Mouse (Mus musculus) heart, embryonic 14.5 days (tissue): ENCODE data around the gene Ergic1. TPM values are rescaled to one million over a fixed set of nuclear protein-coding genes. Genes with fewer than 3 reads are reported as not detected.

Experiments used
- ATAC-seq: fragments of 200-750 bp; cut with Nextera tagmentation; 2 replicates; pipeline ENCODE4 v1.8.0; 2017; ENCODE audit warnings: low read depth, moderate TSS enrichment; ENCODE audit not compliant: insufficient number of reproducible peaks, insufficient read depth, low FRiP score
- H3K27ac ChIP-seq, 2 experiments: fragments of 200-500 bp in 1 of 2; fragments of 300-500 bp in 1 of 2; sonication (generic) in 1 of 2; replicated peaks in 1 of 2; 2 replicates each; pipeline ENCODE4 v1.5.1; 2012 to 2014; ENCODE audit warnings: low read depth in 2 of 2, low read length in 2 of 2, control low read depth in 1 of 2, mild to moderate bottlenecking in 1 of 2, mixed read lengths in 1 of 2; ENCODE audit not compliant: control insufficient read depth in 1 of 2, insufficient read depth in 1 of 2
- H3K27me3 ChIP-seq: fragments of 300-500 bp; sonication (generic); 2 replicates; pipeline ENCODE4 v1.6.1; 2014; ENCODE audit warnings: mild to moderate bottlenecking, low read length, control low read depth; ENCODE audit not compliant: control insufficient read depth, insufficient read depth
- H3K36me3 ChIP-seq: fragments of 300-500 bp; sonication (generic); 2 replicates; pipeline ENCODE4 v1.6.1; 2014; ENCODE audit warnings: mild to moderate bottlenecking, control low read depth, low read length, mixed read lengths; ENCODE audit not compliant: control insufficient read depth, insufficient read depth
- H3K4me1 ChIP-seq, 2 experiments: fragments of 200-500 bp in 1 of 2; fragments of 300-500 bp in 1 of 2; sonication (generic) in 1 of 2; 2 replicates each; pipeline ENCODE4 v1.6.1; 2012 to 2014; ENCODE audit warnings: low read length in 2 of 2, control low read depth in 1 of 2, mixed read lengths in 1 of 2; ENCODE audit not compliant: control insufficient read depth in 2 of 2, insufficient read depth in 2 of 2
- H3K4me2 ChIP-seq: fragments of 300-500 bp; sonication (generic); 2 replicates; pipeline ENCODE4 v1.6.1; 2014; ENCODE audit warnings: mild to moderate bottlenecking, low read length
- H3K4me3 ChIP-seq, 2 experiments: fragments of 200-500 bp in 1 of 2; fragments of 300-500 bp in 1 of 2; sonication (generic) in 1 of 2; 2 replicates each; pipeline ENCODE4 v1.5.1; 2012 to 2014; ENCODE audit warnings: low read length in 2 of 2, mild to moderate bottlenecking in 2 of 2, control low read depth in 1 of 2, low read depth in 1 of 2, moderate library complexity in 1 of 2; ENCODE audit not compliant: control insufficient read depth in 1 of 2, insufficient read depth in 1 of 2
- H3K9ac ChIP-seq: fragments of 300-500 bp; sonication (generic); 2 replicates; pipeline ENCODE4 v1.6.1; 2014; ENCODE audit warnings: mild to moderate bottlenecking, low read length
- H3K9me3 ChIP-seq: fragments of 300-500 bp; sonication (generic); 2 replicates; pipeline ENCODE4 v1.6.1; 2016; ENCODE audit warnings: low read length, control low read depth; ENCODE audit not compliant: control insufficient read depth
- WGBS: fragments of 180-500 bp; shearing (Covaris S2); extraction: QIAGEN DNeasy Blood & Tissue Kit; methylation state at CpG from one replicate; pipeline ENCODE4 v1.1.7; 2014; 5-methylcytosine and 5-hydroxymethylcytosine counted together
- polyA plus RNA-seq: library from polyadenylated mRNA; unstranded; fragments of >200 nt; fragmentation: Nextera tagmentation; extraction: Ambion mirVana; gene quantifications from 2 replicates; pipeline ENCODE4 v1.2.1, GENCODE M21; 2014

Gene Ergic1
- polyA plus RNA-seq, 1 experiment from 2014 or later = 121 TPM

DNA sequence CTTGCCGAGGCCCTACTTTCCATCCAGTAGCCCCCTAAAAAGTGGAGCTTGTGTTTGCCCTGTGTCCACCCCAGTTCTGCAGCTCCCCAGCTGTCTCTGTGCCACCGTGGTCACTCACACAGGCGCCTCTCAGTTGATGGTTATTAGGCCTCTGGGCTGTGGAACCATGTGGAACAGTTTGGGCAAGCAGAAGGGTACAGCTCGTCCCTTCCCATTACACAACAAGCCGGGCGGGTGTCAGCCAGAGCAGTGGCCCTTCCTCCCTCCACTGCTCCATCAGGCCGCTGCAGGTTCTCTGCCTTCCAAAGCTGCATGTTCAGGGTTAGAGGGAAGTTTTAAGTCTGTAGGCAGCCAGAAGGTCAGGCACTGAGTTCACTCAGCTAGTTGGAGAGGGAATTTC is 129.8 kb downstream of the Ergic1 start:
- ATAC-seq = no peak
- Histone ChIP-seq H3K9ac (no peak overlapping the region), H3K4me2 (no peak overlapping the region), H3K9me3 (no peaks in the 10 kb centered on the region), H3K27ac (no peak overlapping the region), H3K4me3 (no peak overlapping the region), H3K27me3 (no peaks in the 10 kb centered on the region), H3K36me3 (peaks cover 11% of the 10 kb centered on the region), H3K4me1 (peaks cover 12 to 29% of the 10 kb centered on the region in 2 experiments)
- WGBS = 83% methylated on average over 7 of the region's 7 CpGs

DNA sequence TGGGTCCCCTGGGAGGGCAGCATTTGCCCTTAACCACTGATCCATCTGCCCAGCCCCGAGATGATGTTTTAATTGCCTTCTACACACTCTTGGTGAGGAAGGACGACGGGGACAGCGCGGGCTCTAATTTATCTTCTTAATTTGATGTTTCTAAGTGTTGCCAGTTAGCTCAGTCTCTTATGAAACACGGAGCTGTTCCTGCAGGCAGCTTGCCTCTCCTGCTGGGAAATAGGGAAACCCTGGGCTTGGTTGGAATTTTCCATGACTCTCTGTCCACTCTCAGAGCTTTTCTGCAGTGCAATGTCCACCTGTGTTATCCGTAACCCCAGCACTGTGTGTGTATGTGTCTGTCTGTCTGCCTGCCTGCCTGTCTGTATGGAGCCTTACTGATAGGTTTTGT is 132.1 kb downstream of the Ergic1 start:
- Histone ChIP-seq H3K9me3 (no peaks in the 10 kb centered on the region), H3K4me1 (peaks cover 12 to 29% of the 10 kb centered on the region in 2 experiments), H3K27ac (0 out of 4 replicates have a peak overlapping the region, but pooled peaks of 1 of the 2 experiments have one; percentile 14), H3K4me2 (no peak overlapping the region), H3K36me3 (peaks cover 33% of the 10 kb centered on the region), H3K27me3 (no peaks in the 10 kb centered on the region), H3K9ac (no peak overlapping the region), H3K4me3 (no peak overlapping the region)
- no peak for ATAC-seq
- 78% methylated on average over 7 of the region's 7 CpGs for WGBS

DNA sequence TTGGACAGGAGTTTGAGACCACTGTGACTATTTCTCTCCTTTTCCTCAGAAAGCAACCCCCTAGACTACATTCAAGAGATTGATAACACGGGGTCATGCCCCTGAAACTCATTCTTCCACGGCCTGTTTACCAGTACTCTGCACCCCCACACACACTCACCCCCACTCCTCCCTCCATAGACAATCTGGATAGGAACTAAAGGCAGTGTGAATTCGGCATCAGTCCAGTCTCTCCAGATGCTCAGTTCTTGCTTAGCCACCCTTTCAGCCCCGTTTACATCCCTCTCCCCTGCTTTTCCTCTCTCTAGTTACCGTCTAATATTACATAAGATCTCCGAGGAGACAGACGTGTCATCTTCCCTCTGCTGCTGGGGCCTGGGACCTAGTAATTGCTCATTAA is 132.9 kb downstream of the Ergic1 start:
- no peaks in the 10 kb centered on the region for H3K9me3 ChIP-seq
- no peak overlapping the region for H3K4me3 ChIP-seq
- no peak for ATAC-seq
- no peak overlapping the region for H3K9ac ChIP-seq
- no peak overlapping the region for H3K4me2 ChIP-seq
- peaks cover 15 to 24% of the 10 kb centered on the region in 2 experiments for H3K4me1 ChIP-seq
- 77% methylated on average over 7 of the region's 7 CpGs for WGBS
- H3K27me3 ChIP-seq = no peaks in the 10 kb centered on the region
- H3K36me3 ChIP-seq = peaks cover 39% of the 10 kb centered on the region
- no peak overlapping the region for H3K27ac ChIP-seq

DNA sequence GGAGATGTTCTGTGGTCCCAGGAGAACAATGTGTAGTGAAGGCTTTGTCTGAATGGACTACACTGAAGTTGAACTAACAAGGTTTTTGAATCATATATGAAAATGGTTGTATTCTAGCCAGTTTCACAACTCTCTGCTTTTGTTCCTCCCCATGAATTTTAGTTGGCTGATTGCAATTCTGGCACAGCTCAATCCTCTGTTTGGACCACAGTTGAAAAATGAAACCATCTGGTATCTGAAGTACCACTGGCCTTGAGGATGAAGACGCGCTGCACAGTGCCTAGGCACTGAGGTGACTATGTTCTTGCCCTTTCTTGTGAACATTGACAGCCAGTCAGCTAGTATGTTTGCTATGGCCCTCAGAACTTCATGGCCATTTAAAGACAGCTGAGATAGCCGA is 133.9 kb downstream of the Ergic1 start:
- Histone ChIP-seq H3K4me3 (no peak overlapping the region), H3K27ac (no peak overlapping the region), H3K9ac (no peak overlapping the region), H3K4me1 (peaks cover 13 to 25% of the 10 kb centered on the region in 2 experiments), H3K9me3 (no peaks in the 10 kb centered on the region), H3K36me3 (peaks cover 48% of the 10 kb centered on the region), H3K27me3 (no peaks in the 10 kb centered on the region), H3K4me2 (no peak overlapping the region)
- no peak for ATAC-seq
- WGBS = 93% methylated on average over 3 of the region's 3 CpGs

DNA sequence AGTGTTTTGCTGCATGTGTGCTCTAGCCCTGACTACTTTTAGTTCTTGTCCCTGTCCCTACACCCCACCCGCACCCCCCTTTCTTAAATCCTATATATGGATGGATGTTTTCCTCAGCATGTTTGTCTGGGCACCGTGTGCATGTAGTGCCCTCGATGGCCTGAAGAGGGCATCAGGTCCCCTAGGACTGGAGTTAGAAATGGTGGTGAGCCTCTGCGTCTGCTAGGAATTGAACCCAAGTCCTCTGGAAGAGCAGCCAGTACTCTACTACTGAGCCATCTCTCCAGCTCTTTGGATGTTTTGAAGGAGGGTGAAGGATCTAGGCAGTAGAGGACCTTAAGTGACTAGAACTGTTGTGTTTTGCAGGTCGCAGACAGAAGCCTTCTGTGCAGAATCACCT is 137.6 kb downstream of the Ergic1 start:
- 89% methylated on average over 5 of the region's 5 CpGs for WGBS
- H3K4me1 ChIP-seq = peaks cover 27 to 43% of the 10 kb centered on the region in 2 experiments
- H3K27ac ChIP-seq = peak overlapping the region; percentile 49 to 71; a peak in 2 of 4 replicates

DNA sequence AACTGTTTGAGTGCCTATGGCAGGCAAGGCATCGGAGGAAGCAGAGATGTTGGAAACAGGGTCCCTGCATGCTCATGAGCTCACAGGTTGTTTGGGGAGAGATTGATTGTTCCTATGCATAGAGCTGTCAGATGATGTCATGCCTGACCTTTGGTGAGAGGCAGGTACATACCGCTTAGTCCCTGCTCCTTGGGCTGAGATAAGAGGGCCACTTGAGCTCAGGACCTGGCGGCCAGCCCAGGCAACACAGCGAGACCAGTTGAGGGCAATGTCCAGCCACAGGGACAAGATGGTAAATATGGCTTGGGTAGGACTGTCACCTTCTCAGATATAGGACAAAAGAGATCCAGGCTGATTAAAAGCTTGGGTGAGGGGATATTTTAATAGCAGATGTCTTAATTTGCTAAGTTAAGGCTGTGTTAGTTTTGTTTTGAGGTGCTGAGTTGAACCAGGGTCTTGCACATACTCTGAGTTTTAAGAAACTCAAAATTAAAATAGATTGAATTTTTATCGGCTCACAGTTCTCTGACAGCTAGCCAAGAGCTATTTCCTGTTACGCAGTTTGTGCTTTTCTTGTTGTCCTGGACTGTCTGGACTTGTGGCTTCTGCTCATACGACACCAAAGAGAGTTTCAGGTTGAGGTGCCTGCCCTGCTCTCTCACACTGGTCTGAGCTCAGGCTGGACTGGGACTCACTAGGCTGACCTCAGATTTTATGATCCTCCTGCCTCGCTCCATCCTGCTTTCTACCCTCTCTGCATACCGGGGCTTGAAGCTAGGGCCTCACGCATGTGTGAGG is 138.7 kb downstream of the Ergic1 start:
- 0 out of 2 replicates have a peak, but pooled peaks have one; percentile 51 for ATAC-seq
- whole genome bisulfite sequencing = 52% methylated on average over 10 of the region's 10 CpGs

More for the DNA sequence above, 137.6 kb downstream of the Ergic1 start:
- H3K4me3 ChIP-seq = no peak overlapping the region
- ATAC-seq = no peak
- no peak overlapping the region for H3K9ac ChIP-seq
- H3K27me3 ChIP-seq = no peaks in the 10 kb centered on the region
- H3K9me3 ChIP-seq = no peaks in the 10 kb centered on the region
- no peak overlapping the region for H3K4me2 ChIP-seq
- H3K36me3 ChIP-seq = peaks cover 60% of the 10 kb centered on the region

DNA sequence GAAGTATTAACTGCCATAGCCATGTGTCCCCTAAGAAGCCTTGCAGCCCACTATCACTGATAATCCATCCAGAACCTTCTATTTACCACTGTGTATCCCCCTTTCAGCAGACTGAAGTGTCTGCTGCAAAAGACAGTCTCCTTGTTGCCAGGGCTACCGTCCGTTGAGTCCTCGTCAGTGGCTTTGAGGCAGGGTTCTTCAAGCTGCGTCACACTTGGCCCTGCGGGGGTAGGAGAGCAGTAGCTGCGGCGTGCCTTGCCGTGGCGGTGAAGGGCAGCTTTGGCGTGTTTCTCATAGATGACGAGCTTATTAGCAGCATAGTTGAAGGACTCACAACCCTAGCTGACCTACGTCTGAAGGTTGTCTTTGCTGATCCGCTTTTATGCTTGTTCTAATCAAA is 140.3 kb downstream of the Ergic1 start:
- 37% methylated on average over 13 of the region's 13 CpGs for WGBS
- peaks cover 50% of the 10 kb centered on the region for H3K36me3 ChIP-seq
- no peak overlapping the region for H3K9ac ChIP-seq
- H3K4me3 ChIP-seq = no peak overlapping the region
- H3K27ac ChIP-seq = peak overlapping the region; percentile 35 to 48; a peak in 3 of 4 replicates
- no peaks in the 10 kb centered on the region for H3K27me3 ChIP-seq
- peak overlapping the region; percentile 2; the same call in 1 of the 2 replicates for H3K4me2 ChIP-seq
- peaks cover 27 to 48% of the 10 kb centered on the region in 2 experiments for H3K4me1 ChIP-seq
- no peak for ATAC-seq
- 0 out of 2 replicates have a peak, but pooled peaks cover 3% of the 10 kb centered on the region for H3K9me3 ChIP-seq

More for the DNA sequence above, 138.7 kb downstream of the Ergic1 start:
- H3K9ac ChIP-seq = no peak overlapping the region
- H3K27ac ChIP-seq = peak overlapping the region; percentile 67 to 71
- H3K4me2 ChIP-seq = no peak overlapping the region
- no peak overlapping the region for H3K4me3 ChIP-seq
- H3K36me3 ChIP-seq = peaks cover 65% of the 10 kb centered on the region
- H3K4me1 ChIP-seq = peaks cover 27 to 38% of the 10 kb centered on the region in 2 experiments
- H3K9me3 ChIP-seq = 0 out of 2 replicates have a peak, but pooled peaks cover 3% of the 10 kb centered on the region
- no peaks in the 10 kb centered on the region for H3K27me3 ChIP-seq
